Mouse (Mus musculus): ENCODE results near the gene Ano8.

Ano8 gene

DNA sequence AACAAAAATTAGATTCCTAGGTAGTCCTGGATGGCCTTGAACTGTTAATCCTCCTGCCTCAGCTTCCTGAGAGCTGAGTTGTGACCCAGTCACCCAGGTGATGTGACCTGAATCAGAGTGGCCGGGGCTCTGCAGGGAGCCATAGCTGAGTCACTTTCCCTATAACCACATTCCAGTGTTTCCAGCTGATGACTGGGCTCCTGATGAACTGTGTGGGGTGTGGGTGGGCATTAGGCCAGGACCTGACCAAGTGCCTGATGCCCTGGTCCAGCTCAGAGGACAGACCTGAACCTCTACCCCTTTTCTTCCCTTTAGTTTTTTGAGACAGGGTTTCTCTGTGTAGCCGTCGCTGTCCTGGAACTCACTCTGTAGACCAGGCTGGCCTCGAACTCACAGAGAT, 19.6 kb upstream of the Ano8 start:
- in situ Hi-C loops (cut with MboI; ENCODE audit: low pct_unique_long_range_greater_than_20kb in 1 of 2, low sequenced_read_pairs in 2 of 2, unreplicated experiment in 1 of 2): no loop called here

GRCm38 (mm10) chr8:71504349-71504748, 18.6 kb upstream of the Ano8 start:
- in situ Hi-C loops (cut with MboI; ENCODE audit: low pct_unique_long_range_greater_than_20kb in 1 of 2, low sequenced_read_pairs in 2 of 2, unreplicated experiment in 1 of 2): no loop called here

- in situ Hi-C loops (cut with MboI; ENCODE audit: low pct_unique_long_range_greater_than_20kb in 1 of 2, low sequenced_read_pairs in 2 of 2, unreplicated experiment in 1 of 2): no loop called here
These were observed 13.3 kb upstream of the Ano8 start for GRCm38 (mm10) chr8:71498816-71499690.

- in situ Hi-C loops (cut with MboI; ENCODE audit: low pct_unique_long_range_greater_than_20kb in 1 of 2, low sequenced_read_pairs in 2 of 2, unreplicated experiment in 1 of 2): no loop called here
These were observed 12.2 kb upstream of the Ano8 start for GRCm38 (mm10) chr8:71497881-71498501.

GRCm38 (mm10) chr8:71497077-71497645, 11.4 kb upstream of the Ano8 start:
- in situ Hi-C loops (cut with MboI; ENCODE audit: low pct_unique_long_range_greater_than_20kb in 1 of 2, low sequenced_read_pairs in 2 of 2, unreplicated experiment in 1 of 2): no loop called here

DNA sequence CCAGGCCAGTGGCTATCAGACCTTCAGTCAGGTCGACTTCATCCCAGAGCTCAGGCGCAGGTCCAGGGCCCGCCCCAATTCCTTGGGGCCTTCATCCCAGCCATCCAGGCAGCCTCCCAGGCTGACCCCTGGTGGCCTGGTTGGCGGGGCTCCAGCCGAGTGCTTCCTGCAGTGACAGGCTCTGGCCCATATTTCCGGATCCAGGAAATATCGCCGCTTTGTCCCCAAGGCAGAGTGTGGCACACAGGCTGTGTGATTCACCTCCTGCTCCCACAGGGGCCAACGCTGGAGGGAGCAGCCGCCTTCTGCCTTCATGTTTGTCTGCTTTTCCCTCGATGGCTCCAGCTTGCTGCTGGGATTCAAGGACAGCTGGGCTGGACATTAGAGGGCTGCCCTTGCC, 10.7 kb upstream of the Ano8 start:
- in situ Hi-C loops (cut with MboI; ENCODE audit: low pct_unique_long_range_greater_than_20kb in 1 of 2, low sequenced_read_pairs in 2 of 2, unreplicated experiment in 1 of 2): no loop called here

GRCm38 (mm10) chr8:71495811-71496210, 10.0 kb upstream of the Ano8 start:
- in situ Hi-C loops (cut with MboI; ENCODE audit: low pct_unique_long_range_greater_than_20kb in 1 of 2, low sequenced_read_pairs in 2 of 2, unreplicated experiment in 1 of 2): no loop called here

- in situ Hi-C loops (cut with MboI; ENCODE audit: low pct_unique_long_range_greater_than_20kb in 1 of 2, low sequenced_read_pairs in 2 of 2, unreplicated experiment in 1 of 2): no loop called here
These were observed 9.3 kb upstream of the Ano8 start for GRCm38 (mm10) chr8:71495039-71495438.

DNA sequence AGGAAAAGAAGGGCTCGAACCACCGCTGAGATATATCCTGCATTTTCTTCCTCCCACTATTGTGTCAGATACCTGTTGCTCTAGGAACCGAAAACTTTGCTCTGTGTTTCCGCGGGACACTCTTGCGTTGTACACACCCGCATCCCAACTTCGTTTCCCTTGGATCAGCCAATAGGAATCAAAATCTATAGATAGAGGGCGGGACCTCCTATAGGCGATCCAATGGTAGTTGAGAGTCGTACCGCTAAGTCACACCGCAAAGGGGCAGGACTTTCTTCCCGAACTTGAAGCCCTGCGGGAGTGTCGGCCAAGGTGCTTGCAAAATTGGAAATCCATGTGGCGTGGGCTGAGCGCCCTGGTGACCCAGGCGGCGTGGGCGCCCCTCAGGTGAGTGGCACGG, 2.7 kb upstream of the Ano8 start:
- in situ Hi-C loops (cut with MboI; ENCODE audit: low pct_unique_long_range_greater_than_20kb in 1 of 2, low sequenced_read_pairs in 2 of 2, unreplicated experiment in 1 of 2): no loop called here

DNA sequence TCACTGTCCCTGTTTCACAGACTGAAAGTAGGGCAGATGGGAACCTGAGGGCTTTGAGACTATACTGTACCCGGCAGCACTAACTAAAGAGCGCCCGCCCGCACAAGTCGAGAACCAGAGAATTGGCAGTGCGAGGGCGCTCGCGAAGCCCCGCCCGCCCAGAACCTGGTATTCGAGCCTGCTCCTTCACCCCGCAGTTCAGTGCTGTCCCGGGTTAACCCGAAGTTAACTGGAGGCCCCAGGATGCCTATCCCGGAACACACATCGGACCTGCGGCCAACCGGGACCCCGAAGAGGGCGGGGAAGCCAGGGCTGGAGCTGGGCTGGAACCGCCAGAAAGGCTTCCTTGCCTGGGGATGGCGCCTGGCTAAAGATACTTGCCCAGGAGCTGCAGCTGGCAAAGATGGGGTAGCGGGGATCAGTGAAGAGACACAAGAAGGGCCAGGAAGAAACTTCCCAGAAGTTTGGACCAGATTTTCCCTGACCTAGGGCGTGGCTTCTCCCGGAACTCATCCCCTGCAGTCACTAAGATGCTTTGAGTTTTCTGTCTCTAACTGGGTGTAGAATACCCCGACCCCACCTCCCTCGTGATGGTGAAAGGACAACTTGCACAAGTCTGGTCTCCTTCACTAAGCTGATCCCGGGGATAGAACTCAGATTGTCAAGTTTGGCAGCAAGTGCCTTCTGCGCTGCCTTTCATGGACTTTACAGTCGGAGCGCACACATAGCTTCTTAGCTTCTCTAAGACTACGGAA, 2.1 kb upstream of the Ano8 start, which contains the start of gene Gtpbp3:
Gtpbp3 (plus strand) TSS at position 413 of the 755 bp plus-strand sequence.
- in situ Hi-C loops (cut with MboI; ENCODE audit: low pct_unique_long_range_greater_than_20kb in 1 of 2, low sequenced_read_pairs in 2 of 2, unreplicated experiment in 1 of 2): no loop called here

GRCm38 (mm10) chr8:71486136-71486529, 370 bp upstream of the Ano8 start:
- in situ Hi-C loops (cut with MboI; ENCODE audit: low pct_unique_long_range_greater_than_20kb in 1 of 2, low sequenced_read_pairs in 2 of 2, unreplicated experiment in 1 of 2): no loop called here

DNA sequence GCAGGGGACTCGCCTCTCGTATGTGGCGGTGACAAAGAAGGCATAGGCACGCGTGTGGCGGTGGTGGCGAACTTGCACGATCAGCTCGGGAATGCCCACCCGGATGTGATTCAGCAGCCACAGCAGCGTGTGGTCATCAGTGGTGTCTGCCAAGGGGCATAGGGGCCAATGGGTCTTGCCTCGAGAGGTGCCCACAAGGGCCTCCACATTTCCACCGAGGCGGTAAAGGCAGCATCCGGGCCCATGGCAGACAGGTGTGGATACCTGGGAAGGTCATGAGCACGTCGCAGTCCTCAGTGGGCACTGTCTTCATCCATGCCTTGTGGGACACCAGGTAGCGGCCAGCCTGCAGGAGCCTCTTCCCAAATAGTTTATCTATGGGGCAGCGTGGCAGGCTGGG, 1.0 kb downstream of the Ano8 start:
- in situ Hi-C loops (cut with MboI; ENCODE audit: low pct_unique_long_range_greater_than_20kb in 1 of 2, low sequenced_read_pairs in 2 of 2, unreplicated experiment in 1 of 2): no loop called here

- in situ Hi-C loops (cut with MboI; ENCODE audit: low pct_unique_long_range_greater_than_20kb in 1 of 2, low sequenced_read_pairs in 2 of 2, unreplicated experiment in 1 of 2): no loop called here
These were observed 1.8 kb downstream of the Ano8 start for GRCm38 (mm10) chr8:71483932-71484331.

GRCm38 (mm10) chr8:71478943-71479342, 6.8 kb downstream of the Ano8 start:
- in situ Hi-C loops (cut with MboI; ENCODE audit: low pct_unique_long_range_greater_than_20kb in 1 of 2, low sequenced_read_pairs in 2 of 2, unreplicated experiment in 1 of 2): no loop called here

DNA sequence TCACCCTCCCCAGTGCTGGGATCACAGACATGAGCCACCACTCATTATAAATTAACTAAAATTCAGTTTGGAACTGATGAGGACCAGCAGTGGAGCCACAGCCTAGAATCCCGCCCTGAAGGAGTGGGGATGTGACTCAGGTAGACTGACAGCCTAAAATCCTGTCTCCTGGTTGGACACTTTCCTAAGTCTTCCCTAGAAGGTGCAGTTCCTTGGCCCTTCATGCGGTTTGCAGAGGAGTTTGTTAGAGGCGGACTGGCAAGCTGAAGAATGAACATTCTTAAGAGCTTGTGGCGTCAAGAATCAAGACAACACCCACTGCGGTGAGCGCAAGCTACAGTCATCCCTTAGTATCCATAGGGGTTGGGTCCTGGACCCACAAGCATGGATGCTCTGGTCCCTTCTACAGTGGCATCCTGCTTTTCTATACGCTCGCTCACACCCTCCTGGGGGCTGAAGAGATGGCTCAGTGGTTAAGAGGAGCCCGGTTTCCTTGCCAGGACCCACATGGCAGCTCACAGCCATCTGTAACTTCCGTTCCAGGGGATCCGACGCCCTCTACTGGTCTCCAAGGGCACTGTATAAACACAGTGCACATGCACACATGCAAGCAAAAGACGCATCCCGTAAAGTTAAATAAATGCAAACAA, 8.4 kb downstream of the Ano8 start:
- in situ Hi-C loops (cut with MboI; ENCODE audit: low pct_unique_long_range_greater_than_20kb in 1 of 2, low sequenced_read_pairs in 2 of 2, unreplicated experiment in 1 of 2): no loop called here

- in situ Hi-C loops (cut with MboI; ENCODE audit: low pct_unique_long_range_greater_than_20kb in 1 of 2, low sequenced_read_pairs in 2 of 2, unreplicated experiment in 1 of 2): no loop called here
These were observed 9.4 kb downstream of the Ano8 start for GRCm38 (mm10) chr8:71476099-71476940.

DNA sequence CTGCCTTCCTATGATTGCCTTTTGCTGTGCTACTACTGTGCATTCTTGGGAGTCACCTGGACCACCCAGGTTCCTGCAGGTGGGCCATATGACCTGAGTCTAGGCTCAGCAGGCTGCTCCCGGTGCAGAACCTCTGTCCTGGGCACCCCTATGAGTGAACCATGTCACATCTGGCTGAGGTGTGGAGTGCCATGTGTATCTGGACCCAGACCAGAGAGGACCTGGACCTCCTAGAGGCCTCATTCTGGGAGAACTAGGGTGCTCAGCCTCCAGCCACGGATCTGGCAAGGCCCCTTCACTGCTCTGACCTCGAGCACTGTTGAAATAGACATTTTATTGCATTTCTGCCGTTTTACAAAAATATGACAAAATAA, 10.1 kb downstream of the Ano8 start:
- in situ Hi-C loops (cut with MboI; ENCODE audit: low pct_unique_long_range_greater_than_20kb in 1 of 2, low sequenced_read_pairs in 2 of 2, unreplicated experiment in 1 of 2): no loop called here

Measured in mouse embryonic stem cell (cell line).